Mouse (Mus musculus): ENCODE results near the gene Ppm1d. TPM values are rescaled to one million over a fixed set of nuclear protein-coding genes. Genes with fewer than 3 reads are reported as not detected.

Gene Ppm1d
- total and polyA plus RNA-seq, 3 experiments = 19.0 to 26.4 (median 25.1) TPM

DNA sequence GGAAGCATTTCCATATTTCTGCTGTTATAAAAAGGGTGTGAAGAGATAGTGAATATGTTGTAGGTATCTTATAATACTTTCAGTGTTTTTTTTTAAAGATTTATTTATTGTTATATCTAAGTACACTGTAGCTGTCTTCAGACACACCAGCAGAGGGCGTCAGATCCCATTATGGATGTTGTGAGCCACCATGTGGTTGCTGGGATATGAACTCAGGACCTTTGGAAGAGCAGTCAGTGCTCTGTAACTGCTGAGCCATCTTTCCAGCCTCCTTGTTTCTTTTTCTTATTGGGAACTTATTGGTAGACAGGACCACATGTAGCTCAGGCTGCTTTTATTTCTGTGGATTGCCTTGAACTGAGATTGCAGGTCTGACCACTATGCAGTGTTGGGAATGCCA, 69.0 kb downstream of the Ppm1d start:
- no peaks in the 10 kb centered on the region for H3K9me3 ChIP-seq (replicated peaks; ENCODE audit: low read length)
- no peak for DNase-seq (ENCODE audit: extremely low read depth)
- no peak overlapping the region for H3K4me3 ChIP-seq (replicated peaks in 1 of 3; ENCODE audit: low read depth in 2 of 3, low read length in 2 of 3, poor library complexity in 1 of 3)
- H3K36me3 ChIP-seq (replicated peaks in 1 of 2; ENCODE audit: control insufficient read depth in 1 of 2, insufficient read depth in 1 of 2, low read length in 1 of 2) = peaks cover 0 to 12% of the 10 kb centered on the region in 2 experiments
- H3K27me3 ChIP-seq (replicated peaks) = no peaks in the 10 kb centered on the region
- H3K4me2 ChIP-seq (ENCODE audit: insufficient read depth, low read depth, poor library complexity, severe bottlenecking) = no peak overlapping the region
- peaks cover 0 to 3% of the 10 kb centered on the region in 2 experiments; a peak in 1 of 4 replicates for H3K4me1 ChIP-seq (ENCODE audit: control insufficient read depth in 1 of 2, insufficient read depth in 2 of 2)
- in situ Hi-C loops (cut with MboI; ENCODE audit: low pct_ligation_motif_present, low pct_unique_long_range_greater_than_20kb, low sequenced_read_pairs) = loop anchor here (5.0 to 10.0 kb wide), 2 partner anchors 85 to 442 kb away; no protein-coding TSS in a partner anchor
- H3K27ac ChIP-seq (ENCODE audit: insufficient read depth, low read depth) = no peak overlapping the region
- no peak overlapping the region for H3K9ac ChIP-seq (ENCODE audit: insufficient read depth, low read depth)
- no peaks in the 10 kb centered on the region for H3K79me2 ChIP-seq (replicated peaks; ENCODE audit: control insufficient read depth, extremely low read depth, insufficient read depth, poor library complexity, severe bottlenecking)
- dilution Hi-C loops (cut with MboI; ENCODE audit: extremely low pct_ligation_motif_present, extremely low pct_unique_long_range_greater_than_20kb, low sequenced_read_pairs) = no loop called here
- TF ChIP-seq CTCF (conservative IDR thresholded peaks at IDR 0.05 in 1 of 2, IDR thresholded peaks at IDR 0.05 in 1 of 2; ENCODE audit: low read depth in 2 of 2, low read length in 2 of 2) = peak in 1 of 2 experiments; percentile 44; a peak in 2 of 4 replicates
- TF ChIP-seq E2F4 (IDR thresholded peaks at IDR 0.05; ENCODE audit: insufficient replicate concordance, low read depth, low read length) = no peak

GRCm38 (mm10) chr11:85382055-85382454, 71.0 kb downstream of the Ppm1d start:
- no peaks in the 10 kb centered on the region for H3K9me3 ChIP-seq (replicated peaks; ENCODE audit: low read length)
- no peaks in the 10 kb centered on the region for H3K27me3 ChIP-seq (replicated peaks)
- peak; percentile 87 for TF ChIP-seq SMC3 (IDR thresholded peaks at IDR 0.05; ENCODE audit: low read depth, low read length)
- no peak for TF ChIP-seq TBP (conservative IDR thresholded peaks at IDR 0.05; ENCODE audit: low read depth, low read length)
- peak; percentile 43; the same call in 1 of the 2 replicates for TF ChIP-seq ZC3H11A (IDR thresholded peaks at IDR 0.05; ENCODE audit: low read depth, low read length)
- peak; percentile 93 for TF ChIP-seq MYC (IDR thresholded peaks at IDR 0.05; ENCODE audit: low read depth, low read length)
- TF ChIP-seq CTCF (conservative IDR thresholded peaks at IDR 0.05 in 1 of 2, IDR thresholded peaks at IDR 0.05 in 1 of 2; ENCODE audit: low read depth in 2 of 2, low read length in 2 of 2) = peak; percentile 82 to 98
- TF ChIP-seq JUN (IDR thresholded peaks at IDR 0.05; ENCODE audit: insufficient read depth, low read depth, low read length) = no peak
- TF ChIP-seq MAX (IDR thresholded peaks at IDR 0.05; ENCODE audit: low read length) = peak; percentile 41; the same call in 1 of the 2 replicates
- peak; percentile 32; the same call in 1 of the 2 replicates for TF ChIP-seq NELFE (IDR thresholded peaks at IDR 0.05; ENCODE audit: low read depth, low read length)
- dilution Hi-C loops (cut with MboI; ENCODE audit: extremely low pct_ligation_motif_present, extremely low pct_unique_long_range_greater_than_20kb, low sequenced_read_pairs) = no loop called here
- H3K27ac ChIP-seq (ENCODE audit: insufficient read depth, low read depth) = no peak overlapping the region
- no peaks in the 10 kb centered on the region for H3K79me2 ChIP-seq (replicated peaks; ENCODE audit: control insufficient read depth, extremely low read depth, insufficient read depth, poor library complexity, severe bottlenecking)
- no peak overlapping the region for H3K4me2 ChIP-seq (ENCODE audit: insufficient read depth, low read depth, poor library complexity, severe bottlenecking)
- H3K4me1 ChIP-seq (ENCODE audit: control insufficient read depth in 1 of 2, insufficient read depth in 2 of 2) = peaks cover 0 to 3% of the 10 kb centered on the region in 2 experiments; a peak in 1 of 4 replicates
- in situ Hi-C loops (cut with MboI; ENCODE audit: low pct_ligation_motif_present, low pct_unique_long_range_greater_than_20kb, low sequenced_read_pairs) = loop anchor here (5.0 to 10.0 kb wide), 2 partner anchors 83 to 440 kb away; no protein-coding TSS in a partner anchor
- H3K36me3 ChIP-seq (replicated peaks in 1 of 2; ENCODE audit: control insufficient read depth in 1 of 2, insufficient read depth in 1 of 2, low read length in 1 of 2) = peaks cover 0 to 7% of the 10 kb centered on the region in 2 experiments
- no peak overlapping the region for H3K9ac ChIP-seq (ENCODE audit: insufficient read depth, low read depth)
- peak; percentile 75 for DNase-seq (ENCODE audit: extremely low read depth)
- H3K4me3 ChIP-seq (replicated peaks in 1 of 3; ENCODE audit: low read depth in 2 of 3, low read length in 2 of 3, poor library complexity in 1 of 3) = no peak overlapping the region

DNA sequence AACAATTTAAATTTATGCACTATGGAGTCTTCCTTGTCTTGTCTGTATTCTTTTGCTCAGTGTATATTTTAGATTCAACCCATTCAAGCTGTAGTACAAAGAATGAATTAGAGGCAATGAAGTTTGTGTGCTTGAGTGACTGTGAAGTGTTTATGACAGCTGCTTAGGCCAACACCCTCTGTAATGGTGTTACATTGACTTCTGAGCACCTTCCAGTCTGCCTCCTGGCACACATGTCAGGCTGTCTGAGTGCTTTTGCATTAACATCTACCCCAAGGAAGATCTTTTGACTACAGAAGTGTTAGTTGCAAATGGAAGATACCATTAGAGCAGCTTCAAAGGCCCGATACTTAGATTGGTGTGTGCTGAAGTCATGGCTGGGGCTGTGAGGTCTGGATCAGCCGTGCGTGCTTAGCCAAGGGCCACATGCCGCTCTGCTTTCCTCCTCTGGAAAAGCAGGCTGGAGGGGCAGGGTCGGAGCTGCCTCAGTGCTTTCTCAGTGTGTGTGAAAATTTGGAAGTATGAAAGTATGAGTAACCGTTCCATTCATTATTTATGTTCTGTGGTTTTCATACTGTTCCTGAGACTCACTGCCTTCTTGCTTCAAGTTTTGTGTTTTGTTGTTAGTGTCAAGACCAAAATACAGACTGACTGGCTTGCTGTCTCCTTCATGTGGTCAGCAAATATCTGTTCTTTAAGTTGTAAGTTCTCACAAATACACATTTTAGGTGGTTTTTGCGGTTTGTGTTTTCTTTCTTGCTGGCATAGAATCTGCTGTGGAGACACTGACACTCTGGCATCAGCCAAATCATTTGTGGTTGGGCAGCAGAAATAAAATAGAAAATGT, 73.2 kb downstream of the Ppm1d start:
- in situ Hi-C loops (cut with MboI; ENCODE audit: low pct_ligation_motif_present, low pct_unique_long_range_greater_than_20kb, low sequenced_read_pairs) = loop anchor here (5.0 to 10.0 kb wide), 2 partner anchors 81 to 438 kb away; no protein-coding TSS in a partner anchor
- H3K4me2 ChIP-seq (ENCODE audit: insufficient read depth, low read depth, poor library complexity, severe bottlenecking) = no peak overlapping the region
- no peak overlapping the region for H3K27ac ChIP-seq (ENCODE audit: insufficient read depth, low read depth)
- H3K9ac ChIP-seq (ENCODE audit: insufficient read depth, low read depth) = no peak overlapping the region
- no peak for DNase-seq (ENCODE audit: extremely low read depth)
- peaks cover 0 to 4% of the 10 kb centered on the region in 2 experiments for H3K36me3 ChIP-seq (replicated peaks in 1 of 2; ENCODE audit: control insufficient read depth in 1 of 2, insufficient read depth in 1 of 2, low read length in 1 of 2)
- dilution Hi-C loops (cut with MboI; ENCODE audit: extremely low pct_ligation_motif_present, extremely low pct_unique_long_range_greater_than_20kb, low sequenced_read_pairs) = no loop called here
- no peaks in the 10 kb centered on the region for H3K79me2 ChIP-seq (replicated peaks; ENCODE audit: control insufficient read depth, extremely low read depth, insufficient read depth, poor library complexity, severe bottlenecking)
- H3K4me3 ChIP-seq (replicated peaks in 1 of 3; ENCODE audit: low read depth in 2 of 3, low read length in 2 of 3, poor library complexity in 1 of 3) = no peak overlapping the region
- H3K27me3 ChIP-seq (replicated peaks) = no peaks in the 10 kb centered on the region
- H3K4me1 ChIP-seq (ENCODE audit: control insufficient read depth in 1 of 2, insufficient read depth in 2 of 2) = peaks cover 0 to 3% of the 10 kb centered on the region in 2 experiments; a peak in 1 of 4 replicates
- TF ChIP-seq IRF4 (IDR thresholded peaks at IDR 0.05; ENCODE audit: low read depth, low read length) = no peak
- TF ChIP-seq ZC3H11A (IDR thresholded peaks at IDR 0.05; ENCODE audit: low read depth, low read length) = no peak
- no peak for TF ChIP-seq JUND (conservative IDR thresholded peaks at IDR 0.05; ENCODE audit: low read depth, low read length)
- TF ChIP-seq MAZ (IDR thresholded peaks at IDR 0.05; ENCODE audit: low read depth, low read length) = no peak
- no peak for TF ChIP-seq TCF12 (IDR thresholded peaks at IDR 0.05; ENCODE audit: low read depth, low read length)
- TF ChIP-seq USF1 (IDR thresholded peaks at IDR 0.05; ENCODE audit: low read depth, low read length) = no peak
- TF ChIP-seq KAT2A (IDR thresholded peaks at IDR 0.05; ENCODE audit: insufficient replicate concordance, low read length) = no peak
- no peak for TF ChIP-seq ZNF384 (IDR thresholded peaks at IDR 0.05; ENCODE audit: low read depth, low read length)
- no peak for TF ChIP-seq SIN3A (IDR thresholded peaks at IDR 0.05; ENCODE audit: low read length)
- no peak for TF ChIP-seq SMC3 (IDR thresholded peaks at IDR 0.05; ENCODE audit: low read depth, low read length)
- H3K9me3 ChIP-seq (replicated peaks; ENCODE audit: low read length) = no peaks in the 10 kb centered on the region
